Mouse (Mus musculus) CH12.LX (cell line): ENCODE measurements around the gene Mmp28.

Source experiments
- CTCF ChIP-seq, 2 experiments: IDR thresholded peaks in 1 of 2; conservative IDR thresholded peaks in 1 of 2; 2 replicates each; pipeline ENCODE4 v1.5.1; 2011 to 2012; ENCODE audit warnings: low read depth in 2 of 2, low read length in 2 of 2, improper control_type of control experiment in 1 of 2, inconsistent platforms in 1 of 2, mild to moderate bottlenecking in 1 of 2, moderate library complexity in 1 of 2
- NELFE ChIP-seq: IDR thresholded peaks from 2 replicates; pipeline ENCODE4 v1.6.1; 2011; ENCODE audit warnings: low read depth, low read length, improper control_type of control experiment
- NRF1 ChIP-seq: IDR thresholded peaks from 2 replicates; pipeline ENCODE4 v1.6.1; 2014; ENCODE audit warnings: low read depth, mild to moderate bottlenecking, inconsistent platforms, low read length, improper control_type of control experiment, moderate library complexity
- POLR2A ChIP-seq: IDR thresholded peaks from 2 replicates; pipeline ENCODE4 v1.6.1; 2011; ENCODE audit warnings: low read depth, mild to moderate bottlenecking, improper control_type of control experiment, low read length
- UBTF ChIP-seq: IDR thresholded peaks from 2 replicates; pipeline ENCODE4 v1.6.1; 2012; ENCODE audit warnings: low read depth, mild to moderate bottlenecking, inconsistent platforms, low read length, improper control_type of control experiment, moderate library complexity
- ZMIZ1 ChIP-seq: IDR thresholded peaks from 2 replicates; pipeline ENCODE4 v1.6.1; 2012; ENCODE audit warnings: low read depth, mild to moderate bottlenecking, inconsistent platforms, low read length, improper control_type of control experiment

DNA sequence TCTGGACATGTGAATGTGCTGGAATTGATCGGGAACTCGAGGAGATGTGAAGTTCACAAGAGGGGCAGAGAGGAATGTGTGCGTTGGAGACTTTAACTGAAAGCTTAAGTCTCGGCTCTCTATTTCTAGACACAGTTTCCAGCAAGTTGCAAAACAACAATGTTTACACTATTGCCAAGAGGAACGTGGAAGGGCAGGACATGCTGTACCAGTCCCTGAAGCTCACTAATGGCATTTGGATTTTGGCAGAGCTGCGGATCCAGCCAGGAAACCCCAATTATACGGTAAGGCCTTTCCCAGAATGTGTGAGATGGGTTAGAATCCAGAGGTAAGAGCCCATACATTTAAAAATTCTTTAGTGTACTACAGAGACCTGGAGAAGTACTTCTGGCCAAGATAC lies 65.2 kb downstream of the Mmp28 start:
- TF ChIP-seq POLR2A (no peak), UBTF (no peak), NRF1 (no peak), CTCF (conservative IDR thresholded peaks at IDR 0.05 in 1 of 2, IDR thresholded peaks at IDR 0.05 in 1 of 2; ENCODE audit: low read depth in 2 of 2, low read length in 2 of 2) (no peak), NELFE (no peak), ZMIZ1 (no peak)
